Mouse (Mus musculus) thymus, postnatal 14 days (tissue): ENCODE measurements around the gene Galnt15.
A peak's percentile ranks its signal among the peaks of the same experiment; 100 is the strongest.
"Not testable (repeated sequence)": the region's sequence is repeated elsewhere in the genome, so short reads cannot be mapped to it uniquely, and the experiment has no call there.

Experiments
- DNase-seq: peaks from one replicate; pipeline ENCODE4 v3.0.0; 2021

The Galnt15 gene

GRCm38 (mm10) chr14:32037661-32038252 is 9.0 kb downstream of the Galnt15 start:
- no peak for DNase-seq

GRCm38 (mm10) chr14:32042108-32042507 is 13.3 kb downstream of the Galnt15 start:
- no peak for DNase-seq

GRCm38 (mm10) chr14:32046357-32046756 is 17.6 kb downstream of the Galnt15 start:
- DNase-seq = no peak

GRCm38 (mm10) chr14:32050171-32050570 is 21.4 kb downstream of the Galnt15 start:
- no peak for DNase-seq

GRCm38 (mm10) chr14:32053895-32054294 is 25.1 kb downstream of the Galnt15 start:
- no peak for DNase-seq

GRCm38 (mm10) chr14:32054788-32055187 is 26.0 kb downstream of the Galnt15 start:
- no peak for DNase-seq

- DNase-seq = no peak
These were observed 27.0 kb downstream of the Galnt15 start for GRCm38 (mm10) chr14:32055781-32056180.

- DNase-seq = peak; percentile 52
These were observed 27.9 kb downstream of the Galnt15 start for GRCm38 (mm10) chr14:32056675-32057074.

- no peak for DNase-seq
These were observed 28.9 kb downstream of the Galnt15 start for GRCm38 (mm10) chr14:32057664-32058063.

GRCm38 (mm10) chr14:32061398-32061797 is 32.6 kb downstream of the Galnt15 start:
- DNase-seq = no peak

- no peak for DNase-seq
These were observed 44.0 kb downstream of the Galnt15 start for GRCm38 (mm10) chr14:32072807-32073206.

GRCm38 (mm10) chr14:32073211-32073685 is 44.5 kb downstream of the Galnt15 start:
- DNase-seq = no peak

- DNase-seq = no peak
These were observed 45.1 kb downstream of the Galnt15 start for GRCm38 (mm10) chr14:32073901-32074300.

- DNase-seq = peak; percentile 49
These were observed 48.2 kb downstream of the Galnt15 start for GRCm38 (mm10) chr14:32076896-32077575.

- DNase-seq = no peak
These were observed 52.2 kb downstream of the Galnt15 start for GRCm38 (mm10) chr14:32081026-32081425.

- DNase-seq = no peak
These were observed 54.1 kb downstream of the Galnt15 start for GRCm38 (mm10) chr14:32082891-32083290.

- no peak for DNase-seq
These were observed 54.7 kb downstream of the Galnt15 start for GRCm38 (mm10) chr14:32083466-32083865.

- peak; percentile 89 for DNase-seq
These were observed 56.1 kb downstream of the Galnt15 start, which contains the start of gene Oxnad1 for GRCm38 (mm10) chr14:32084761-32085485. TSS of gene Oxnad1 (plus strand) at chr14:32085374.

- DNase-seq = peak; percentile 96
These were observed 56.9 kb downstream of the Galnt15 start, which contains the start of gene Dph3 for GRCm38 (mm10) chr14:32085486-32086201. TSS of gene Dph3 (minus strand) at chr14:32085729.

GRCm38 (mm10) chr14:32086226-32086625 is 57.4 kb downstream of the Galnt15 start:
- no peak for DNase-seq

- DNase-seq = not testable (repeated sequence)
These were observed 58.9 kb downstream of the Galnt15 start for GRCm38 (mm10) chr14:32087584-32088248.

- DNase-seq = no peak
These were observed 62.3 kb downstream of the Galnt15 start for GRCm38 (mm10) chr14:32091124-32091523.
